Mouse (Mus musculus) forebrain, embryonic 14.5 days (tissue): ENCODE measurements around the gene Tbc1d25. TPM values are rescaled to one million over a fixed set of nuclear protein-coding genes. Genes with fewer than 3 reads are reported as not detected.

Source experiments
- ATAC-seq: fragments of 200-750 bp; cut with Nextera tagmentation; 2 replicates; pipeline ENCODE4 v1.8.0; 2017; ENCODE audit warnings: mild to moderate bottlenecking, moderate library complexity
- DNase-seq: peaks from one replicate; pipeline ENCODE4 v3.0.0-alpha.2; 2015; ENCODE audit warnings: low spot score
- H3K27ac ChIP-seq: fragments of 300-500 bp; sonication (generic); 2 replicates; pipeline ENCODE4 v1.5.1; 2014; ENCODE audit warnings: low read depth, mild to moderate bottlenecking, control low read depth, low read length, moderate library complexity
- H3K27me3 ChIP-seq: fragments of 300-500 bp; sonication (generic); replicated peaks from 2 replicates; pipeline ENCODE4 v1.6.1; 2014; ENCODE audit warnings: low read length, control low read depth, mixed read lengths; ENCODE audit not compliant: control insufficient read depth, insufficient read depth
- H3K36me3 ChIP-seq: fragments of 300-500 bp; sonication (generic); 2 replicates; pipeline ENCODE4 v1.6.1; 2014; ENCODE audit warnings: low read length, control low read depth; ENCODE audit not compliant: control insufficient read depth, insufficient read depth
- H3K4me1 ChIP-seq: fragments of 300-500 bp; sonication (generic); 2 replicates; pipeline ENCODE4 v1.6.1; 2014; ENCODE audit warnings: antibody characterized with exemption, low read length, control low read depth; ENCODE audit not compliant: control insufficient read depth, insufficient read depth
- H3K4me2 ChIP-seq: fragments of 300-500 bp; sonication (generic); 2 replicates; pipeline ENCODE4 v1.6.1; 2014; ENCODE audit warnings: mild to moderate bottlenecking, control low read depth, low read length
- H3K4me3 ChIP-seq: fragments of 300-500 bp; sonication (generic); 2 replicates; pipeline ENCODE4 v1.5.1; 2014; ENCODE audit warnings: low read depth, low read length, control low read depth
- H3K9ac ChIP-seq: fragments of 300-500 bp; sonication (generic); 2 replicates; pipeline ENCODE4 v1.6.1; 2014; ENCODE audit warnings: mild to moderate bottlenecking, low read length, control low read depth, moderate library complexity
- H3K9me3 ChIP-seq: fragments of 300-500 bp; sonication (generic); replicated peaks from 2 replicates; pipeline ENCODE4 v1.6.1; 2016; ENCODE audit warnings: low read length, control low read depth, mixed read lengths; ENCODE audit not compliant: control insufficient read depth
- WGBS: fragments of 180-500 bp; shearing (Covaris S2); extraction: QIAGEN DNeasy Blood & Tissue Kit; methylation state at CpG from one replicate; pipeline ENCODE4 v1.1.7; 2014; 5-methylcytosine and 5-hydroxymethylcytosine counted together
- polyA plus RNA-seq: library from polyadenylated mRNA; unstranded; fragments of >200 nt; fragmentation: Nextera tagmentation; extraction: Ambion mirVana; gene quantifications from 2 replicates; pipeline ENCODE4 v1.2.1, GENCODE M21; 2014

Tbc1d25 gene
- 19.7 and 26.5 TPM in 2 replicates for polyA plus RNA-seq

DNA sequence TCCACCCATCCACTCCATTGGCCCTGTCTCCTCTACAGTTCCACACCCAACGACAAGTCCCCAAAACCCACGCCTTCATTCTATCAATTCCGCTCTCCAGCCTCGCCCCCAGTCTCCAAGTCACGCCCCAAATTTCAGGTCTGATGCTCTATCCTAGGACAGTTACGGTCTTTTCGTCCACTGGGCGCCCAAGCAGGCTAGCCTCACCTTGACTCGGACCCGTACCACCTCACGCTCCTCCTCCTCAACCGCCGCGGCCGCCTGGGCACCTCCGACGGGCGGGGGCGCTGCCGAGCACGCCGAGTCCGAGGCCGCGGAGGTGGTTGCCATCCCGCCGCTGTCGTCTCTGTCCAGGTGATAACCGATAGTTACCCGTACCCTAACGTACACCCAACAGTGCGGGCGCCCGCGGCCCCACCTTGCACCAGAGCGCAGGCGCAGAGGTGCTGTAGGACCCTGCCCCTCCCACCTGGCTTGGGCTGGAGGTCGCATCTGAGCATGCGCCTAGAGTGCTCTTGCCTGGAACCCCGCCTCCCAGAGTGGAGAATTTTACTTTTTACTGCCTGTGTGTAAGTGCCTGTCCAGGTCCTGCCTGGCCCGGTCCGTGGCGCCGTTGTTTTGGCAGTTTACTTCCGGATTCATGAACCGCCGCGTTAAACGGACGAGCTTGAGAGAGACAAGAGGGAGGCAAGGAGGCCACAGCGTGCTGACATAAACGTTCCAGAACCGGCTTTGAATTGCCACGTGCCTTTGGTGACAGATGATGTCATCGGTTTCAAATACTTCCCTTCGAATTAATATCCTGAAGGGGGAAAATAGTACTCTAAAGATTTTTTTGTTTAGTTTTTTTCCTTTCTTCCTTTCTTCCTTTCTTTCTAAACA, at the start of gene Tbc1d25:
TSS of gene Tbc1d25 (minus strand) at position 678 of the 882 bp plus-strand sequence.
- Histone ChIP-seq H3K4me3 (peak within 1 kb of the TSS; percentile 53), H3K36me3 (peaks cover 7% of the 10 kb centered on the region; the same call in 1 of the 2 replicates), H3K27ac (no peak within 1 kb of the TSS), H3K9ac (peak within 1 kb of the TSS; percentile 55), H3K4me1 (no peaks in the 10 kb centered on the region), H3K4me2 (peak within 1 kb of the TSS; percentile 52), H3K9me3 (no peaks in the 10 kb centered on the region), H3K27me3 (no peaks in the 10 kb centered on the region)
- ATAC-seq = peak; percentile 97
- peak; percentile 93 for DNase-seq
- WGBS = 22% methylated on average over 55 of the region's 56 CpGs

DNA sequence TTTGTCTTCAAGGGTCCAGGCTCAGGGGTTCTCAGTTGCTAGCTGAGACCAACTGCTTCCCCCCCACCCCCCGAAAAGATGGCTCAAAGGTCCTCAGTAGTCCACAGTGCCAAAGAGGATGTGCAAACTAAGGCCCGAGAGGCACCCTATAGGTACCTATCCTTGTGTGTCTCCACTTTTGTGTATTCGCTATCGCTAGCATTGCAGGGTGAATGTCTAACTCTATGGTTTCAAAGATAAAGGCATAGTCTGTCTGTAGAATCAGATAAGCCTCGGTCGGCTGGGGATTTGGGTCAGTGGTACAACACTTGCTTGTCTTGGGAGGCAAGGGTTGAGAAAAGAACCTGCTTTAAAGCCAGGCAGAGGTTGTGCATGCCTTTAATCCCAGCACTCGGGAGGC, 47.5 kb upstream of the Tbc1d25 start:
- H3K27me3 ChIP-seq = no peaks in the 10 kb centered on the region
- no peak overlapping the region for H3K4me2 ChIP-seq
- H3K4me1 ChIP-seq = no peaks in the 10 kb centered on the region
- no peak overlapping the region for H3K9ac ChIP-seq
- H3K36me3 ChIP-seq = no peaks in the 10 kb centered on the region
- H3K27ac ChIP-seq = no peak overlapping the region
- 90% methylated on average over 7 of the region's 7 CpGs for WGBS
- no peak overlapping the region for H3K4me3 ChIP-seq
- no peak for DNase-seq
- H3K9me3 ChIP-seq = no peaks in the 10 kb centered on the region
- ATAC-seq = no peak

DNA sequence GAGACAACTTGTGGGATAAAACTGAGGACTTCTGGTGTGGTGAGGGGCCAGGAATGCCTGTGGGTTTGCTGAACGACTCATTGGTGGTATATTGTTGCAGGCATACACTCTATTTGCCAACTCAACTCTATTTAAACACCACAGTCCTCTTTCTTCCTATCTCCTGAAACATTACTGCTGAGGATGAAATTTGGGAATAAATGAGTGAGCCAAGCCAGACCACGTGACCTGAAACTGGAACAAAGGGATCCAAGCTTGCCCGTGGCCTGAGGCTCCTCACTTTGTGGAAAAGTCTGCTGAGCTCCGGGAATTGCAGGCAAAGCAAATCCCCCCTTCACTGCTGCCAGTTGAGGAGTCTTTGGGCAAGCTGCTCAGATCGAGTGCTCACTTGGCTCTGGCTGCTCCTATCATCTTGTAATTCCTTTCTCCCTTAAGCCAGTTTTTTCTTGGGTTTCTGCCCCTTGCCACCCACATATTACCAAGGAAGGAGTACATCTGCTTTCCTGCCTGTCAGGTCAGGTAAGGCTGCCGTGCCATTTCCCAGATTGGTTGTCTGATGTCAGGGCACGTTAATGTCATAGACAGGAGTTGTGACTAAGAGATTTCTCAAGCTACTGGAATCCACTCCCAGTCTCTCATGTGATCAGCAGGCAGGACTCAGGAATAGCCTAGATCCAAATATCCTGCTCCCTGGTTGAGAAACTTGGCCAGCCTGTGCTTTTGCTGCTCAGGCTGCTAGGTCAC, 46.9 kb upstream of the Tbc1d25 start:
- Histone ChIP-seq H3K9ac (no peak overlapping the region), H3K4me3 (no peak overlapping the region), H3K4me2 (no peak overlapping the region), H3K4me1 (no peaks in the 10 kb centered on the region), H3K27me3 (no peaks in the 10 kb centered on the region), H3K27ac (no peak overlapping the region), H3K36me3 (no peaks in the 10 kb centered on the region), H3K9me3 (no peaks in the 10 kb centered on the region)
- peak; percentile 1 for DNase-seq
- ATAC-seq = no peak
- WGBS = 55% methylated on average over 7 of the region's 7 CpGs

DNA sequence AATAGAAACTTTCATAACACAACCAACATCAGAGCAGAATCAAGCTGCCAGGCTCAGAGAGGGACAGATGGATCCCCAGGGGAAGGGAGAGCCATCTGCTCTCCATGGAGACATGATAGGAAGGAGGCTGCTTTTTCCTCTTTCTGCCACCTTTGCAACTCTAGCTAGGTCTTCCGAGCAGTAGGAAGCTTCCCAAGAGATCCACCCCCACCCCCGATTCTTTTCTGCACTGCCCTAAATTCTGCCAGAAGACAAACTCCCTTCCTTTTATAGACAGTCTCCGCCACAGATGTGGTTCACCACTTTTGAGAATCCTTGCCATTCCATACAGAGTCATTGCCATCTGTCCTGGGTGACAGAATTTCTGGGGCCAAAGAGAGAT, 46.3 kb upstream of the Tbc1d25 start:
- no peak overlapping the region for H3K27ac ChIP-seq
- H3K27me3 ChIP-seq = no peaks in the 10 kb centered on the region
- no peaks in the 10 kb centered on the region for H3K9me3 ChIP-seq
- DNase-seq = peak; percentile 6
- no peak overlapping the region for H3K4me3 ChIP-seq
- 76% methylated on average over 3 of the region's 3 CpGs for WGBS
- no peaks in the 10 kb centered on the region for H3K4me1 ChIP-seq
- no peaks in the 10 kb centered on the region for H3K36me3 ChIP-seq
- no peak overlapping the region for H3K9ac ChIP-seq
- no peak for ATAC-seq
- no peak overlapping the region for H3K4me2 ChIP-seq

DNA sequence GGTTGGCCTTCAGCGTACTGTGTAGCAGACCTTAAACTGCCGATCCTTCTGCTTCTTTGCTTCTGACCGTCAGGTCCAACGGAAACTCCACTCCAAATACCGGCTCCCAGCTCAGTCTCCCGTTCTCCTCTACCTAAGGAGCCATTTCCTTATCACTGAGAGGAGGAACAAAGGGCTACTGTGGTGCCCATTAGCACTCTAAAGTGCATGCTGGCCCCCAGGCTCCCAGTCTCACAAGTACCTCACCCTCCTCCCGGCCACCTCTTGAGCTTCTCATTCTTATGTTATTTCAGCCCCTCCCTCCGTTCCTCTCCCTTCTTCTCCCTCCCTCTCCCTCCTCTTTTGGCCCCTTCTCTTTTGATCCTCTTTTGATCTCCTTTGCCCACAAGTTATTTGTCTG, 43.7 kb upstream of the Tbc1d25 start:
- Histone ChIP-seq H3K4me3 (no peak overlapping the region), H3K9ac (no peak overlapping the region), H3K4me2 (no peak overlapping the region), H3K27ac (no peak overlapping the region), H3K27me3 (no peaks in the 10 kb centered on the region), H3K9me3 (no peaks in the 10 kb centered on the region), H3K36me3 (no peaks in the 10 kb centered on the region), H3K4me1 (no peaks in the 10 kb centered on the region)
- ATAC-seq (no peak), DNase-seq (no peak)
- 39% methylated on average over 8 of the region's 8 CpGs for WGBS

DNA sequence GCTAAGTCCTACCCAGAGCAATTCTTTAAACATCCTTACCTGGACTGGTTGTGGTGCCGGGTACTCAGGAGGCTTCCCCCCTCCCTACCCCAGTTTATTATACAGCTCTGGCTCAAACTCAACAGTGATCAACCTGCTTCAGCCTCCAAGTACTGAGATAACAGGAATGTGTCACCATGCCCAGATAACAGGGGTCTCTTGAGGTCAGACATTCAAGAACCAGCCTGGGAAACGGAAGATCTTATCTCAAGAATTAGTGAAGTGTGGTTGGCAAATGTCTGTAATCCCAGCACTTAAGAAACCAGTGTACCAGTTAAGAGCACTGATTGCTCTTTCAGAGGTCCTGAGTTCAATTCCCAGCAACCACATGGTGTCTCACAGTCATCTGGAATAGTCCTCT, 42.1 kb upstream of the Tbc1d25 start:
- H3K36me3 ChIP-seq = no peaks in the 10 kb centered on the region
- H3K27me3 ChIP-seq = no peaks in the 10 kb centered on the region
- ATAC-seq = no peak
- H3K4me1 ChIP-seq = no peaks in the 10 kb centered on the region
- H3K4me2 ChIP-seq = no peak overlapping the region
- H3K27ac ChIP-seq = no peak overlapping the region
- WGBS = 72% methylated on average over 2 of the region's 2 CpGs
- no peak overlapping the region for H3K9ac ChIP-seq
- no peak overlapping the region for H3K4me3 ChIP-seq
- DNase-seq = no peak
- H3K9me3 ChIP-seq = no peaks in the 10 kb centered on the region

DNA sequence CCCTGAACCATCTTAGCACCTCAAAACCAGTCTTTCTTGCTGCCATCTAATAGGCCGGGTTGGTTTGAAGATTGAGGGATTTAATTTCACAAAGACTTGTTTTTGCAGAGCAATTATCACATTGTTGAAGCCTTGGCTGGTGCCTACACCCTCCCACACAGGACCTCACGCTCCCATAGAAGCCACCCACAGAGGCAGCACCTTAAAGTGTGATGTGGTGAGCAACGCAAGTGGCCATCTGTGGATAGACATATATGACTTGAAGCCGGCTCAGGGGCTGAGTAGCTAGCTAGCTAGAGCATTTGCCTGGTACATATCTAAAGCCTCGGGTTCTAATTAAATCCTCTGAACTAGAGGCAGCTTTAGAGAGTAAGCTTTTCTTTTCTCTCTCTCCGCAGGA, 41.4 kb upstream of the Tbc1d25 start:
- no peaks in the 10 kb centered on the region for H3K9me3 ChIP-seq
- 42% methylated on average over 6 of the region's 6 CpGs for WGBS
- no peak overlapping the region for H3K4me2 ChIP-seq
- H3K27ac ChIP-seq = no peak overlapping the region
- no peaks in the 10 kb centered on the region for H3K4me1 ChIP-seq
- no peaks in the 10 kb centered on the region for H3K27me3 ChIP-seq
- DNase-seq = no peak
- no peak overlapping the region for H3K9ac ChIP-seq
- H3K36me3 ChIP-seq = no peaks in the 10 kb centered on the region
- H3K4me3 ChIP-seq = no peak overlapping the region
- ATAC-seq = no peak

DNA sequence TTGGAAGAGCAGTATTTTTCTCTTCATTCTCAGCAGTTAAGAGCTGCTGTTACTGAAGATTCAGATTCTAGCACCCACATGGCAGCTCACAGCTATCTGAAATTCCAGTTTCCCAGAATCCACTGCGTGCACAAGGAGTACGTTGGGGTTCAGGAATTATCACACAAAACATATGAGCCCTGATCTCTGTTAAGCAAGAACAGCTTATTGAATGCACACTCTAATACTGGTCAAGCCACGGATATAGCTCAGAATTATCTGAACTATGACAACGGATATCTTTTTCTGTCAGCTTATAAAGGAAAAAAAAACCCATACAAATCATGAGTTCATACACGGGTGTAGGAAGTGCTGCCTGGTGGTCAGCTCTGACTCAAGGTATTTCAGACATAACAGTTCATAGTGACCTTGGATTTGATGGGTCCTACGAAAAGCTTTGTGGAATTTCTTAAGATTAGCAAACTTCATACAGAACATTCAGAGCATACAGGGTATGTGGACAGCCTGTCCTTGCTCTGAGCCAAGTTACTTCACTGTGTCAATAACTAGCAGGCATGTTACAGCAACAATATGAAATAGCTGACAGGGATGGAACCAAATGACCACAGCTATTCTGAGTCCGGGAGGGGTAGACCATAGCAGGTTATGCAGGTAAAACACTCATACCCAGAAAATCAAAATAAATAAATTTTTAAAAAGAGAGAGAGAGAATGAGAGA, 35.7 kb upstream of the Tbc1d25 start:
- Histone ChIP-seq H3K4me3 (no peak overlapping the region), H3K4me2 (no peak overlapping the region), H3K27ac (no peak overlapping the region), H3K36me3 (no peaks in the 10 kb centered on the region), H3K9me3 (no peaks in the 10 kb centered on the region), H3K27me3 (no peaks in the 10 kb centered on the region), H3K4me1 (no peaks in the 10 kb centered on the region), H3K9ac (no peak overlapping the region)
- DNase-seq (no peak), ATAC-seq (no peak)
- 73% methylated on average over 7 of the region's 7 CpGs for WGBS
